Mouse (Mus musculus) regulatory T cell (primary cell): ENCODE measurements around the gene Krt32.

Experiments used
- in situ Hi-C: fragments of 300-600 bp; cut with MboI, MseI; formaldehyde crosslinking; loops from one replicate; pipeline ENCODE4 v1.15.1; 2025; ENCODE audit warnings: high pct_unique_total_duplicates

The Krt32 gene

GRCm38 (mm10) chr11:100055686-100056655, 32.1 kb downstream of the Krt32 start:
- in situ Hi-C loops = no loop called here

- in situ Hi-C loops = loop anchor here (5.0 kb wide), 1 partner anchor 33 kb away; the partner anchor contains the start of gene Krt33a
These were observed 37.6 kb downstream of the Krt32 start, which contains the start of gene Krt31 for GRCm38 (mm10) chr11:100050451-100050850. Krt31 (minus strand) TSS chr11:100050551.

GRCm38 (mm10) chr11:100047193-100047592, 40.8 kb downstream of the Krt32 start:
- in situ Hi-C loops = no loop called here

- in situ Hi-C loops = no loop called here
These were observed 41.6 kb downstream of the Krt32 start for GRCm38 (mm10) chr11:100046303-100046866.

GRCm38 (mm10) chr11:100041454-100041853, 46.6 kb downstream of the Krt32 start, which contains the start of gene Krt34:
Krt34 (minus strand) TSS chr11:100041554.
- in situ Hi-C loops = no loop called here
